ENCODE assay signal across 15 mouse cellular contexts in genomic region chr11:90873122-90873521, GRCm38 (mm10).
"Had no signal": no experiment of that assay in that cellular context is flagged by ENCODE, and none has a peak within 500 bp of the region (broad histone marks: within the 10 kb centered on the region; RNA-seq: fewer than 3 reads in every experiment).

No protein-coding gene starts in this region.

- ATAC-seq: hindbrain, postnatal 0 days; intestine, embryonic 16.5 days; liver, embryonic 12.5 days had no signal

- DNase-seq: gastrocnemius, postnatal 14 days; heart, adult 18-20 months; heart, postnatal 10 days; heart, postnatal 4 days; kidney, adult 11 months; kidney, adult 2 months; kidney, adult 9 months; kidney, postnatal 14 days; kidney, postnatal 36 days; layer of hippocampus, adult 9-11 months; layer of hippocampus, postnatal 36 days; left cerebral cortex, postnatal 4 days had no signal
